Mouse (Mus musculus): ENCODE measurements around the gene Krcc1. TPM values are rescaled to one million over a fixed set of nuclear protein-coding genes. Genes with fewer than 3 reads are reported as not detected.
"Not testable (repeated sequence)": the region's sequence is repeated elsewhere in the genome, so short reads cannot be mapped to it uniquely, and the experiment has no call there.

Krcc1 gene
- total RNA-seq, 2 experiments from 2014 or later, result 14.2 to 15.0 TPM

DNA sequence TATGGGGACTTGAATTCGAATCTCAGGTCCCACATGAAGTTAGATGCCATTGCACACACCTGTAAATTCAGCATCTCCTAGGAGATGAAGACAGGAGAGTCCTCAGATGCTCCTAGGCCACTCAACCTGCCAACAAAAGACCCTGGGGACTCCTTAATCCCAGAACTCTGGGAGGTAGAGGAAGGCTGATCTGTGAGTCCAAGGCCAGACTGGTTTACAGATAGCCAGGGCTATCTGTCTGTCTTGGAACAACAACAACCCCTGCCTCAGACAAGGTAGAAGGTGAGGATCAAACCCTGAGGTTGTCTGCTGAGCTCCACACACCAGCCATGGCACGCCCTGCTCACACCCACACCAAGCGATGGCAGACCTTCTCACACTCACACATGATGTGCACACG is 12.3 kb upstream of the Krcc1 start:
- intact Hi-C loops (cut with DNase I), result no loop called here
- no peak for DNase-seq (ENCODE audit: low spot score in 2 of 2)

DNA sequence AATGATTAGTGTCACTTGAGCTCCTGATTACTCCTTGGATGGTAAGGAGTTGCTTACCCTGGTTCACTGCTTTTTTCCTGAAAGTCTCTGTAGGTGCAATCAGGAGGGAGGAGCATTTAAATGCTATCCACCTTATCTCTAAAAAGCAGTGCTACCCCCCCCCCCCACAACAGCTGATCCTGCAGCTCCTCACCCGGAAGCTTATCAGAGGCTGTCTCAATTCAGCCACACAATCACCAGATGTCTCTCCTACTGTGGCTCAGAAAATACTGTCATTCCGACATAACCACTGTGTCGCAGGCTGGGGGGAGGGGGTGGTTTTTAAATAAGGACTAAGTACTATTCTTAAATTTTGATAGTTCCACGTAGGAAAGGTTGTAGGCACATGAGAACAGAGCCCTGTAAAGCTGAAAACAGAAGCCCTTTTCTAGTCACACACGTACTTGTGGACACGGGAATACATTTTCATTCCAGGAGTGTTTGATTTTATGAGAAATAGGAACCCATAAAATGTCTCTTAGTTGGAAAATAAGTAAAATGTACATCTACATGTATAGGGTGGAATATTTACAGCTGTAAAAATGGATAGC is 11.3 kb upstream of the Krcc1 start:
- intact Hi-C loops (cut with DNase I), result no loop called here
- DNase-seq (ENCODE audit: low spot score in 2 of 2), result no peak

DNA sequence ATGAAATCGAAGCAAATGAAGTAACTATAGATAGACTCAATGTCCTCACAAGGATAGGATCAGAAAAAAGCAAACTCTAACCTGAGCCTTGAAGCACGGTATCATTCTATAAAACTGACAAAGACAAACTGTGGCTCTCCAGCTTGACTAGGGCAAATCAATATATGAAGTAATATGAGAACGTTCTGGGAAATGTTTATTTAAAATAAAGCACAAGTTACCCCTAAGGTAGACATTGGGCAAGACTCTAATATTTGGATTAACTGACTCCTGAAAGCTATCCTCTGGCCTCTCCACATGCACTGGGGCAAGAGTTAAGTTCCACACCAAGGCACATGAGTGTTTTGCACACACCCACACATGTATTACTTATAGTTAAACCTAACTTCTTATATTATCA is 10.4 kb upstream of the Krcc1 start:
- no peak for DNase-seq (ENCODE audit: low spot score in 2 of 2)
- intact Hi-C loops (cut with DNase I), result no loop called here

DNA sequence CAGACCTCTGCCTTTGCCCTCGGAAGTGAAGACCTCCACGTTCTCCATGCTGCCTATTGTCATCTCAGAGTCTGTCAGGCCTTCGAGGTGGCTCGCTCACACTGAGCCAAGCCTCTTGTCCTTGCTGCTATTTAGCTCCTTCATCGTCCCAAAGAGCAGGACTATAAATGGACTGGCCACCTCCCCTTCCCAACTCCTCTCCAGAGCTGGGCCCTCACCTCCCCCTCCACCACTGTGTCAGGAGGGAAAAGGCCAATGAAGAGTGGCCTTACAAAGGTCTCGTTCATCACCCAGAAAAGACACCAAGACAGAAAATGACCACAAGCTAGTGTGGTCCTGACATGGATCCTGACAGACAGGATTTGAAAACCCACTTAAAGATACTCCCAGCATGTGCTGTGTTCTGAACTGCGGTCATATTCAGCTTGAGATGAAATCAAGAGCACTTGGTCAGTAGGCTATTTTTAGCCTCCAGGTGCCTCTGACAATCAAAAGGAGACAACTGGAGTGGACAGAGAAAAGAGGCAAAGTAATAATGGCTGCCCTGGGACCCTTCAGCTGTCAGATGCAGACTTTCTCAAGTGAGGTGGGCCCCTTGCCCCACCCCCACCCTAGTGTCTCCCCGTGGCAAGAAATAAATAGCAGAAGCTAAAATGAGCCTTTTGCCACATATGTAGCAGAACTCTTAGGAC is 9.2 kb upstream of the Krcc1 start:
- intact Hi-C loops (cut with DNase I), result no loop called here

DNA sequence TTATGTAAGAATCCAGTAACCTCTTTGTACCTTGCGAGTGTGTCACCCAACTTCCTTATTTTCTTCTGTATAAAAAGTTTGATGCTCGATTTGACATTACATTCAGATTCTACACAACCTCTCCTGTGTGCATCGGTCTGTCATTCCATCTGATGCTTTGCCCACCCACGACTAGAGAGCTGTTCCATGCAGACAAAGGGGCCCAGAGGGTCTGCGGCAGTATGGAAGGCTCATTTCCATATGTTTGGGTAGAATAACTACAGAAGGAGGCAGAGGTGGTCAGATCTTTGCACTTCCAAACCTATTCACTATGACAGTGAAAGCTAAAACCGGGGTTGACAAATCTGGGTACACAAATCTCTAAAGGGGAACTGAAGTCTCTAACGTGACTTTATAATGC is 3.9 kb upstream of the Krcc1 start:
- DNase-seq (ENCODE audit: low spot score in 2 of 2); intact Hi-C loops (cut with DNase I): not testable (repeated sequence)

More for the DNA sequence above, 9.2 kb upstream of the Krcc1 start:
- DNase-seq (ENCODE audit: low spot score in 2 of 2), result no peak

DNA sequence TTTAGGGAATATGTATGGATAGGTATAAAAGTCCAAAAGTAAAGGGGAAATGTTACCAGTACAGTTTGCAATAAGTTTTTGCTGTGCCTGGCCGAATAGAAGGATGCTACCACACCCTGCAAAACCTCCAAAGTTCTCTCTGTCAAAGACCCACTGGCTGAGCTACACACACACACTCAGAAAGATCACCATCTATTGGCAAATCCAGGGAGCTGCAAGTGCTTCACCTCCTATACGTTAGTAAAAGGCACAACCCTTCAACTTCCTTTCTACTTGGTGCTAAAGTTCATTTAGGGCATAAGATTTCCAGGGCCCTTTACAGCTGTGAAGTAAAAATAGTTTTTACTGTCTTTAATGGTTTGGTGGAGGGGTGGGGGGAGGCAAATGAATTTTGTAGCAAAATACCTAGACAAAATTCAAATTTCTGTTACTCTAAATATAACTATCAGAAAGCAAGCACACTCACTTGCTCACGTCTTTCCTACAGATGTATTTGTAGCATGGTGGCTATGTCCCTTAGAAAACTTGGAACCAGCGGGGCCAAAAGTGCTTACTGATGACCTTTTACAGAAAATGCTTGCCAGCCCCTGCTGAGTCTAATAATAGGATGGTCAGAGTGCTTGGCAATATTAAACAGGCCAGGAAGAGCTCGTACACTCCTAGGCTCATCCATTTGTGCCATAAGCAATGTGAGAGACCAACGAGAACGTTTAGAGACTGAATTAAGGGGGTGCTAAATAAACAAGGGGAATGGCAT is 2.4 kb upstream of the Krcc1 start:
- intact Hi-C loops (cut with DNase I), result no loop called here

DNA sequence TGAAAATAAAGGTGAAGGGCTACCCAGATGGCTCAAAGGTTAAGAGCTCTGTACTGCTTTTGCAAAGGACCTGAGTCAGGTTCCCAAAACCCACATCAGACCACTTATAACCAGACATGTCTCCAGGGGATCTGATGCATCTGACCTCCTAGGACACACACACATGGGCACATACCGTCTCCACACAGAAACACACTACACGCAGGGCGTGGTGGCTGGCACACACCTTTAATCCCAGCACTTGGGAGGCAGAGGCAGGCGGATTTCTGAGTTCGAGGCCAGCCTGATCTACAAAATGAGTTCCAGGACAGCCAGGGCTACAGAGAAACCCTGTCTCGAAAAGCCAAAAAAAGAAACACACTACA is 1.8 kb upstream of the Krcc1 start:
- DNase-seq (ENCODE audit: low spot score in 2 of 2), result not testable (repeated sequence)
- intact Hi-C loops (cut with DNase I), result loop anchor here (5.0 kb wide), 1 partner anchor 102 kb away; no protein-coding TSS in a partner anchor

More for the DNA sequence above, 2.4 kb upstream of the Krcc1 start:
- no peak for DNase-seq (ENCODE audit: low spot score in 2 of 2)

DNA sequence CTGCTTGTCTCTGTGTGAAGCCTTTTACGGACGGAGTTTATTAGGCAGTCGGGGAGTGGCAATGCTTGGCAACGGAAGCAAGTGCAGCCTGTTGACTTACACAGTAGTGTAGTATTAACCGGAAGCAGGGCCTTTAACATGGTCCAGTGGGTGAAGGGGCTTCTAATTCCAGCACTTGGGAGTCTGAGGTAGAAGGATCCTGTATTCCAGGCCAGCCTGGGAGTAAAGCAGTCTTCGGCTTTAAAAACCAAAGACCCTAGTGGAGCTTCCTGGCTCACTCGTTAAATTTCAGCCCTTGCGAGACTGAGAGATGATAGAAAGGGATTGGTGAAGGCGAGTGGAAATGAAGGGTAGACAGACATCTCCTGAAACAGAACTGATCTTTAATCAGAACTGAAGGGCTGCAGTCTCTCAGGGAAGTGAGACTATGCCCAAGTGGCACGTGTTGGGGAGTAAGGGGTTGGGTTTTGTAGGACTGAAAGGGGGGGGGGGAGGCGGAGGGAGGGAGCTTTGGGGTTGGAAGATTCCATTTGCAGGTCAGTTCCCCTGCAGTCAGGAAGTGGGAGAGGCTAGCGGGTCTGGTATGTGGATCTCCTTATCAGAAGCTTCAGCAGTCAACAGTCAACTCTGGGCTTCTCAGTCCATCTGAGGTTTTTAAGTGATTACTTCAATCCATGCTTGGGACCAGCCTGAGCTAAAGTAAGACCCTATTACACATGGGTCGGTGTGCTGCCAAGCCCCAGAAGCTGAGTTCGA is 998 bp upstream of the Krcc1 start:
- intact Hi-C loops (cut with DNase I), result loop anchor here (5.0 kb wide), 1 partner anchor 103 kb away; no protein-coding TSS in a partner anchor

DNA sequence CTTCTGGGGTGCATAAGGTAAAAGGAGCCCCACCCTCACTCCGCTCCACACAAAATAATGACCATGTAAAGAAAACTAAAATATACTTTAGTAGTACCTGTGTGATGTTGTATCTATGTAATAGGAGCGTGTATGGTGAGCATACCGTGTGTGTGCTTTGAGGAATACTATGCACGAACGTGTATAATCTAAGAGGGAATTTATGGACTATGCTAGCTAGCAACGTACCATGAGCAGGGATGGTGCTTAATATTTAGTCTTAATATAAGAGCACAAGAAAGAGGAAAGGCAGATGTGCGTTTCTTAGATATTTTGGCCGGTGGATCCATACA is 454 bp upstream of the Krcc1 start:
- DNase-seq (ENCODE audit: low spot score in 2 of 2), result no peak
- intact Hi-C loops (cut with DNase I), result loop anchor here (5.0 kb wide), 1 partner anchor 104 kb away; no protein-coding TSS in a partner anchor

More for the DNA sequence above, 998 bp upstream of the Krcc1 start:
- DNase-seq (ENCODE audit: low spot score in 2 of 2), result peak; percentile 18 to 27

DNA sequence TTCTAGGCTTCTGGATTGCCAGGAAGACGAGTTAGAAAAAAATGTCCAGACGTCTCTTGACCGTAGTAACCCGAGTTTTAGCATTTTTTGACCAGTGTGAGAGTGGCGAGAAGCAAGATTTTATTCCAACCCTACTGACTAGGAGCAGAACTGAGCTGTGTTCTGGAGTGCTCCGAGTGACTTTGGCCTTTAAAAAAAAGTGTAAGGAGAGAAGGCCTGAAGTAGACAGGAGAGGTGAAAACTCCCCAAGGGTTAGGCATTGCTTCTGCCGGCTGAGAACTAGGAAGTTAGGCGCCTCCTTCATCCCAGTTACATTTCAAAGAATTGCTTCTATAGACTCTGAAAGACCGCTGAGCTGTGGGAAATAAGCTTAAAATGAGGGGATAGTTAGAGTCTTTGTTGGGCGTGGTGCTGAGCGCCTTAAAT is 852 bp downstream of the Krcc1 start:
- intact Hi-C loops (cut with DNase I), result loop anchor here (5.0 kb wide), 1 partner anchor 105 kb away; no protein-coding TSS in a partner anchor
- DNase-seq (ENCODE audit: low spot score in 2 of 2), result no peak

DNA sequence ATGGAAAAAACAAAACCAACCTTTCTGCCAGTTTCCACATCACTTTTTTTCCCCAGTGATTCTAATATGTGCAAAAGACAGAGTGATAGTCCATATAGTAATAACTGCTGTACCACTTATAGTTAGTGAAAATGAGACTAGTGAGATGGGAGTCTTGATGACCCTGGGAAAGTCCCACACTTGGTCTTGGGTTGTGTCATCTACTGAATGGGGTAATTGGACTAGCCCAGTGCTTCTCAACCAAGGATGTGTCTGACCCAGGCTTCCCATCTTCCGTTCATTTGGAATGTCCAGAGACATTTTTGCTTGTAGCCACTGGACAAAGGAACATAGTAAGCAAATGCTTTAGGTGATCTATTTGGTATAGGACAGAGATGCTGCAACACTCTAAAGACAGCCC is 2.2 kb downstream of the Krcc1 start:
- DNase-seq (ENCODE audit: low spot score in 2 of 2), result no peak
- intact Hi-C loops (cut with DNase I), result loop anchor here (5.0 kb wide), 1 partner anchor 106 kb away; no protein-coding TSS in a partner anchor

DNA sequence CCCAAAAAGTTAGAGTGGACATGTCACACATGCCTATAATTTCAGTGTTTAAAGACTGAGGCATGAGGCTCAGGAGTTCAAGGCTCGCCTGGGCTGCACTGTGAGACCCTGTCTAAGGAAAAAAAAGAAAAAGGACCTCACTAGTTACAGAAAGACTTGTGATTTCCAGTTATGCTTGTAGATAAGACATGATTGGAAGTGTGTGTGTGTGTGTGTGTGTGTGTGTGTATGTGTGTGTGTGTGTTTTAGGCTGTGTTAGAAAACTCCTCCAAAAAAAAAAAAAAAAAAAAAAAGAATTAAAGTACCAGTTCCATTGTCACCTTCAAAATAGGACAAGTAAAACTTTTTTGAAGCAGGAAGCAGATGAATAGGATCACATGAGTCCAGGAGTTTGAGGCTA is 3.1 kb downstream of the Krcc1 start:
- intact Hi-C loops (cut with DNase I), result loop anchor here (5.0 kb wide), 1 partner anchor 107 kb away; no protein-coding TSS in a partner anchor

DNA sequence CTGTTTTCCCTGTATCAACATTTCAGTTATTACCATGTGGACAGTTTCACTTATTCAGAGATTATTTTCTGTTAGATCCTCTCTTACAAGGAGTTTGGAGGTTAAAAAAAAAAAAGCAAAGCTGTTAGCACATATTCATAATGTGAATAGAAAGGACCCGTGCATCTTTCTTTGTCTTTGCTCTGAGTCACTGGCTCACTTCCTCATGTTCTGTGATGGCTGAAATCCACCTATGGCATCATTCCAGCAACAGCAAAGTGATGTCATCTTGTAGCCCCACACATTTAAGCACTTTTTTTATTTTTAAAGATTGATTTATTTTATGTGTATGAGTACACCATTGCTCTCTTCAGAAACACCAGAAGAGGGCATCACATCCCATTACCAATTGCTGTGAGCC is 7.9 kb downstream of the Krcc1 start:
- DNase-seq (ENCODE audit: low spot score in 2 of 2), result no peak
- intact Hi-C loops (cut with DNase I), result no loop called here

More for the DNA sequence above, 3.1 kb downstream of the Krcc1 start:
- no peak for DNase-seq (ENCODE audit: low spot score in 2 of 2)

DNA sequence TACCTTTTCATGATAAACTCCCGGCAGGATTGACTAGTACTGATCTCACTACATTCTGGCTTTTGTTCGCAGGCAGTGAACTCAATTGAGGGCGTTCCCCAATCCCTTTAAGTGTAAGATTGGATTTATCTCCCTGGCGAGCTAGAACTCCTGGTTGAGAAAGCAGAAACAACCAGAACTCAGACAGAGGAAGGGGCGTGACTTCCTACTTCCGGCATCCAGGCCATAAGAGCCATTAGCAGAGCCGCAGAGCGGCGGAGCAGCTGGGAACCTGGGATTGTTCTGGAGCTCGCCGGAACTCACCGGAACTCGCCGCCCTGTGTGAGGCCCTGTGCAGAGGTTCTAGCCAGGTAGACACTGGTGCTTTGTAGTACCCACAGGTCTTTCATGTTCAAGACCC is 22.0 kb downstream of the Krcc1 start:
- DNase-seq (ENCODE audit: low spot score in 2 of 2), result no peak
- intact Hi-C loops (cut with DNase I), result no loop called here

DNA sequence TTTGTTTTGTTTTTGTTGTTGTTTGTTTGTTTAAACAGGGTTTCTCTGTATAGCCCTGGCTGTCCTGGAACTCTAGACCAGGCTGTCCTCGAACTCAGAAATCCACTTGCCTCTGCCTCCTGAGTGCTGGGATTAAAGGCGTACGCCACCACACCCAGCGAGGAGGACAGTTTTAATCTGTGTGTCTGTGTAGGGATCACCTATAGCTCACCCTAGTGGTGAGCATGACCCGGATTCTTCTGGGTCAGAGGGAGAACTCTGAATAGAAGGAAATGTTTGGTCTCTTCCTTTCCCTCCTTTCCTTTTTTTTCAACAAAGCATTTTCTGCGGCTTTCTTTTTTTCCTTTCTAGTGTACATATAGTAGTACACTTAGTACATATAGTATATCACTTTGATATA is 23.8 kb downstream of the Krcc1 start:
- intact Hi-C loops (cut with DNase I), result no loop called here
- no peak for DNase-seq (ENCODE audit: low spot score in 2 of 2)

DNA sequence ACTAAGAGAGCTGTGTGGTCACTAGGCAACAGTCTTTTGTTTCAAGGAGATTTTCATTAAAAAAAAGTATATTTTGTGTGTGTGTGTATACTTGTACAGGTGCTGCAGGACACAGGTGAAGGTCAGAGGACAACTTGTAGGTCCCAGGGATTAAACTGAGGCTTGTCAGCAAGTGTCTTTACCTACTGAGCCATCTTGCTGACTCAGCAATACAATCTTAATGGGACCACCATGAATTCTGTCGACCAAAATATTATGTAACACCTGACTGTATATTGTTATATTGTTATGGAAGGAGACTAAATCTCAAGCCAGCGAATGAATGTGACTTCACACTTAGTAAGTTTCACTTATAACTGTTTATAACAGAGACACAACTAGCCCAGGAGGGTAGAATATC is 26.6 kb downstream of the Krcc1 start:
- intact Hi-C loops (cut with DNase I), result no loop called here
- no peak for DNase-seq (ENCODE audit: low spot score in 2 of 2)

DNA sequence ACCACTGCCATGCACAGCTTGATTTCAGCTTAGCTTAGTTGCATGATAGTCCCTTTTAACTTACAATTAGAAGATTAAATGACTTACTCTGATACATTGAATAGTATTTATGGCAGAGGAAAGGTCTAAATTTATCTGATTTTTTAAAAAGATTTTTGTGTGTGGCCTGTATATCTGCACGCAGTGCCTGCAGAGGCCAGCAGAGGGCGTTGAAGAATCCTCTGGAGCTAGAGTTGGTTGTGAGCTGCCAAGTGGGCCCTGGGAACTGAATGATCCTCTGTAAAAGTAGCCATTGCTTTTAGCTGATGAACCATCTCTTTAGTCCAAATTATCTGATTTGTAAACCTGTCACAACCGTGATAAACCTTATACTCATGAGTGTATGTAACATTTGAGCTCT is 27.3 kb downstream of the Krcc1 start:
- intact Hi-C loops (cut with DNase I), result no loop called here
- DNase-seq (ENCODE audit: low spot score in 2 of 2), result peak in 1 of 2 experiments; percentile 5

DNA sequence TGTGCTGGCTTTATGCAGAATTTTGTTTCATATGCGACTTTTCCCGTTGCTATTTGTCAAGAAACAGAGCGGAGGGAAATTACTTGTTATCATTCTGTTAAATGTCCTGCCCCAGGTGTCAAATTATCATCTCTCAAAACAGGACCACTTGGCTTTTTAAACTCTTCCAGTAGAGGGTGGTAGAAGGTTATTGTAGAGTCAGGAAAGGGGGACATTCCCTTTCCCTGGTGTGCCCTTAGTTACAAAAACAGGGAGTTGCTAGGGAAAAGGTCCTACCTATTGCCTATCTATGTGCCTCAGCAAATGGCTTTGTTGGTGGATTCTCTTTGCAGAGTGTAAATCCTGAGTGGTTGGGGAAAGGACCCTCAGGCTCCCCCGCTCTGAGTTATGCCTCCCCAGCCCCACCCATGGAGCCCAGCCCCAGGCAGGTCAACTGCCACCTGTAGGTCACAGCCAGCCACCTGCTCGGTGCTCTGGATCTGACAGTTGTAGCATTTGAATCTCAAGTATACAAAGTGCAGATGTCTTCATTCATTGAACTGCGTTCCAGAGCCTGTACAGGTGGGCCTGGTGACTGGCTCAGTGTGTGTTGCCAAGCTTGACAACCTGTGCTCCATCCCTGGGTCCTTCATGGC is 30.7 kb downstream of the Krcc1 start:
- intact Hi-C loops (cut with DNase I), result no loop called here

DNA sequence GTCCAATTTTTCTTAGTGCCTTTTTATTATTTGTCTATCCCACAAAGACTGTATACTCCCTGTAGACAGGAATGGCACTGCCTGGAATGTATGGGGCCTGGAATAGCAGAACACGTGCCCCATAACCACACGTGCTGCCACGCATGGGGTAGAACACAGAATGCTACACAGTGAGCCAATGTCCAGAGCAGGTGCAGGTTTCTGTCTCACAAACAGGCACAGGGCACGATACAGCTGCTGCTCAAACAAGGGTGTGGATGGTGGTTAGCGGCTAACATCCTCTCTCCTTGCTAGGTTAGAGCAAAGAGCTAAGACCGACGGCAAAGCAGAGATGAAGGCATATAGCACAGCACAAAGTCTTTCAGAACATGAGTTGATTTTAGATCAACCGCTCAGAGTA is 36.0 kb downstream of the Krcc1 start:
- intact Hi-C loops (cut with DNase I), result no loop called here
- DNase-seq (ENCODE audit: low spot score in 2 of 2), result no peak

More for the DNA sequence above, 30.7 kb downstream of the Krcc1 start:
- peak in 1 of 2 experiments; percentile 8 for DNase-seq (ENCODE audit: low spot score in 2 of 2)
